Mouse (Mus musculus): Measurements from ENCODE around the gene Stambpl1. TPM values are rescaled to one million over a fixed set of nuclear protein-coding genes. Genes with fewer than 3 reads are reported as not detected.

Stambpl1 gene
- polyA plus RNA-seq, 1 experiment from 2014 or later: 6.5 TPM

DNA sequence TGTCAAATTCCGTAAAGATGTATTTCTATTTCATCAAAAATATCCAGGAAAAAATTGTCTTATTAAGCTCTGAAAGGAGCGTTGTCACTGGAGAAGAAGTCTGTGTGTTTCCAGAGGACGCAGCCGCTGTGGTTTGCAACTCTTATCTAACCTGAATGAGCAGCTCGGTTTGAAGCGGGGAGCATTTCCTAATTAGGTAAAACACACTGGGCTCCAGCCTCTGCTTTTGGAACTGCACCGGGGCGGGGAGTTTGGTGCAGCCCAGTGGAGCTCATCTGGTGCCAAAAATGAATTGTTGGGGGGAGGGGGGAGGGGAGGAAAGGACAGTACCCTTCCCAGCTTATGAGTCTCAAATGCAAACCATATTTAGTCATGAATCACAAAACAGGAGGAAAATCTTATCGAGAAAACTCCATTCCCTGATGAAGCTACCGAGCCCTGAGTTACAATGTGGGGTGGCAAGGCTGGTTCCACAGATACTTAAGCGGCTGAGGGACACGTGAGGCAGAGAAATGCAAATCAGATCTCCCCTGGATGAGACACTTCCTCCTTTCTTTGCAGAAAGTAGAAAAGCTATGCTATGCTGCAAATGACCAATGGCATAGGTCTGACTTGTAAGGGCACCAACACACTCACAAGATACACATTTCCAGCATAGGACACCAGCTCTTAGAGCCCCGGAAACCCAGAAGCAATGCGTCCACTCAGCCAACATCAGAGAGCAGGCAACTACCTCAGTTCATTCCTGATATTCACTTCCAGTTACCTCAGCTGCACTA, 62.3 kb downstream of the Stambpl1 start:
- ATAC-seq (ENCODE audit: insufficient number of reproducible peaks, insufficient read depth, low FRiP score, low read depth): peak; percentile 23; the same call in 1 of the 2 replicates
- Histone ChIP-seq H3K27me3 (ENCODE audit: control insufficient read depth, insufficient read depth, low read length) (peaks cover 8% of the 10 kb centered on the region; the same call in 1 of the 2 replicates), H3K9ac (ENCODE audit: low read length) (peak overlapping the region; percentile 75), H3K4me3 (ENCODE audit: control insufficient read depth in 1 of 2, insufficient read depth in 1 of 2, low read depth in 1 of 2, low read length in 2 of 2) (peak overlapping the region; percentile 49 to 50), H3K36me3 (ENCODE audit: control insufficient read depth, insufficient read depth, low read length) (peaks cover 19% of the 10 kb centered on the region), H3K9me3 (ENCODE audit: control insufficient read depth, low read length) (no peaks in the 10 kb centered on the region), H3K27ac (replicated peaks in 1 of 2; ENCODE audit: control insufficient read depth in 1 of 2, insufficient read depth in 1 of 2, low read depth in 2 of 2, low read length in 2 of 2) (peak overlapping the region; percentile 61 to 83), H3K4me2 (ENCODE audit: low read length) (peak overlapping the region; percentile 70), H3K4me1 (ENCODE audit: control insufficient read depth in 2 of 2, insufficient read depth in 2 of 2, low read length in 2 of 2) (peaks cover 4 to 14% of the 10 kb centered on the region in 2 experiments; a peak in 3 of 4 replicates)
- 10% methylated on average over 14 of the region's 14 CpGs for WGBS

DNA sequence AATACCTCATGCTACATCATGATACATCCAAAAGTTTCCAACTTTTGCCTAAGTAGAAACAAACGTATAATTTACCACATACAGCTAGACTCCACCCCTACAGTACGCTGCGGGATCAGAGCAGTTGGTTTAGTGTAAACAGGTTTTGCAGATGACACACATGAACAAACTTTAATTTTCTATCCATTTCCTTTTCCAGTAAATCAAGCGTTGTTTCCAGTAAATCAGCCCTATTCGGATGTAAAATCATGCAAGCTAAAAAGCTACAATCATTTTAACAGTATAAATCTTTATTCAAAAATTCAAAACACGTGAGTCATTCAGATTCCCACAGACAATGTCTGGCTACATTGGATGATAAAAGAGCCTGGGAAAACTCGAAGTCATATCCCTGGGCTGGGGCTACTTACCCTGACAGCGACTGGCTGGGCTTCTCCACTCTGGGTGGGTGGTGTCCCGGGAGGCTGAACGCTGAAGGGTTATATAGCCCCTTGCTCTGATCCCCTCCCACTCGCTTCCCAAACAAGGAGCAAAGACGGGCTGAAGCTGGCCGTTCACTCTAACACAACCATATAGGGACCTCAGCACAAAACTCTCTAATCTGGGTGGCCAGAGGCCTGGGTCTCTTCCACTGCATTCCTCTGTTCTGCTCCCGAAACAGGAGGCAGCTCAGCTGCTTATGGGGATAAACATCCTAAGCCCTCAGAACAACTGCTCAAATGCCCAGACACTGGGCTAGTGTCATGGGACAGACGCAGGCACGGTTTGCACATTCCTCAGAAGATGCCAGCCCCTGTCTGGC, 63.1 kb downstream of the Stambpl1 start, which contains the start of gene Acta2:
Acta2 (minus strand) TSS at position 711 of the 802 bp plus-strand sequence.
- H3K4me2 ChIP-seq (ENCODE audit: low read length): peak within 1 kb of the TSS; percentile 70
- H3K4me3 ChIP-seq (ENCODE audit: control insufficient read depth in 1 of 2, insufficient read depth in 1 of 2, low read depth in 1 of 2, low read length in 2 of 2): peak within 1 kb of the TSS; percentile 49 to 50
- H3K27ac ChIP-seq (replicated peaks in 1 of 2; ENCODE audit: control insufficient read depth in 1 of 2, insufficient read depth in 1 of 2, low read depth in 2 of 2, low read length in 2 of 2): peak within 1 kb of the TSS; percentile 72 to 83
- H3K9me3 ChIP-seq (ENCODE audit: control insufficient read depth, low read length): no peaks in the 10 kb centered on the region
- 21% methylated on average over 16 of the region's 16 CpGs for WGBS
- peaks cover 4 to 14% of the 10 kb centered on the region in 2 experiments; a peak in 3 of 4 replicates for H3K4me1 ChIP-seq (ENCODE audit: control insufficient read depth in 2 of 2, insufficient read depth in 2 of 2, low read length in 2 of 2)
- ATAC-seq (ENCODE audit: insufficient number of reproducible peaks, insufficient read depth, low FRiP score, low read depth): peak; percentile 70
- peaks cover 9% of the 10 kb centered on the region; the same call in 1 of the 2 replicates for H3K27me3 ChIP-seq (ENCODE audit: control insufficient read depth, insufficient read depth, low read length)
- peaks cover 18% of the 10 kb centered on the region for H3K36me3 ChIP-seq (ENCODE audit: control insufficient read depth, insufficient read depth, low read length)
- H3K9ac ChIP-seq (ENCODE audit: low read length): peak within 1 kb of the TSS; percentile 75

DNA sequence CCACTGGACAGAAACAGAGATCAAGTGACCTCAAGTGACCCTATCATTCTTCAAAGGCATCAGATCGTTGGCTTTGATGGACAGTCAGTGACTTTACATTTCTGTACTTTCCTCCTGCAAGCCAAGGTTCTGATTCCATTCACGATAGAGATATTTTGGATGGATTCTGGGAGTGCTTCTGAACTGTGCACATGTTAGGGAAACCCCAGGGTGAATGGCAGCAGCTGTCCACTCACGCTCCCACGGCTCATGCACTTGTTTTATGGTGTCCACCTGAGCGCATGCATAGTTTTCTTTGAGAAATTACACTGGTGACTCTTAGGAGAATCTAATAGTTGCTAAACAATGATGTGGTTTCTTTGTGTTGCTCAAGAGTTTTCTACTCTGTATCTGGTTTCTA, 64.1 kb downstream of the Stambpl1 start:
- H3K4me2 ChIP-seq (ENCODE audit: low read length): no peak overlapping the region
- WGBS: 72% methylated on average over 5 of the region's 5 CpGs
- peaks cover 11% of the 10 kb centered on the region for H3K36me3 ChIP-seq (ENCODE audit: control insufficient read depth, insufficient read depth, low read length)
- no peak for ATAC-seq (ENCODE audit: insufficient number of reproducible peaks, insufficient read depth, low FRiP score, low read depth)
- peak overlapping the region in 1 of 2 experiments; percentile 83; a peak in 1 of 4 replicates for H3K27ac ChIP-seq (replicated peaks in 1 of 2; ENCODE audit: control insufficient read depth in 1 of 2, insufficient read depth in 1 of 2, low read depth in 2 of 2, low read length in 2 of 2)
- H3K9me3 ChIP-seq (ENCODE audit: control insufficient read depth, low read length): no peaks in the 10 kb centered on the region
- peaks cover 4 to 14% of the 10 kb centered on the region in 2 experiments; a peak in 3 of 4 replicates for H3K4me1 ChIP-seq (ENCODE audit: control insufficient read depth in 2 of 2, insufficient read depth in 2 of 2, low read length in 2 of 2)
- no peak overlapping the region for H3K4me3 ChIP-seq (ENCODE audit: control insufficient read depth in 1 of 2, insufficient read depth in 1 of 2, low read depth in 1 of 2, low read length in 2 of 2)
- H3K9ac ChIP-seq (ENCODE audit: low read length): no peak overlapping the region
- peaks cover 9% of the 10 kb centered on the region; the same call in 1 of the 2 replicates for H3K27me3 ChIP-seq (ENCODE audit: control insufficient read depth, insufficient read depth, low read length)

DNA sequence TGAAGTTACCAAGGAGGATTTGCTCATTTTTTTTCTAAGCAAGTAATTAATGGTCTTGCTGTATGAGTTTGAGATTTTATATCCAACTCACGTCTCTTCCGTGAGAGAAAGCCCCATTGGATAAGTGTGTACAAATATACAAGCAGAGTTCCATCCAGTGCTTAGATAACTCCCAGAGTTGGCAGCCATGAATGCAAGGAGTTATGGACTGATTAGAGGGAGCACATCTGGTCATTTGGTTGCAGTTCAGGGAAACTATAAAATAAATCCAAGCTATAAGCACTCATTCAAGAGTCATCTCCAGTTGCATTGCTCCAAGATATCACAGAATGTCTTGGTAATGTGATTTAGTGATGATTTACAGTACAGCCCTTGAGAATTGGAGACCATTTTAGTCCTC, 64.9 kb downstream of the Stambpl1 start:
- ATAC-seq (ENCODE audit: insufficient number of reproducible peaks, insufficient read depth, low FRiP score, low read depth): no peak
- WGBS: 73% methylated on average over 2 of the region's 2 CpGs
- Histone ChIP-seq H3K9me3 (ENCODE audit: control insufficient read depth, low read length) (no peaks in the 10 kb centered on the region), H3K4me1 (ENCODE audit: control insufficient read depth in 2 of 2, insufficient read depth in 2 of 2, low read length in 2 of 2) (peaks cover 4 to 14% of the 10 kb centered on the region in 2 experiments; a peak in 3 of 4 replicates), H3K4me3 (ENCODE audit: control insufficient read depth in 1 of 2, insufficient read depth in 1 of 2, low read depth in 1 of 2, low read length in 2 of 2) (no peak overlapping the region), H3K4me2 (ENCODE audit: low read length) (no peak overlapping the region), H3K9ac (ENCODE audit: low read length) (no peak overlapping the region), H3K36me3 (ENCODE audit: control insufficient read depth, insufficient read depth, low read length) (peaks cover 3% of the 10 kb centered on the region; the same call in 1 of the 2 replicates), H3K27ac (replicated peaks in 1 of 2; ENCODE audit: control insufficient read depth in 1 of 2, insufficient read depth in 1 of 2, low read depth in 2 of 2, low read length in 2 of 2) (no peak overlapping the region), H3K27me3 (ENCODE audit: control insufficient read depth, insufficient read depth, low read length) (peaks cover 9% of the 10 kb centered on the region; the same call in 1 of the 2 replicates)

DNA sequence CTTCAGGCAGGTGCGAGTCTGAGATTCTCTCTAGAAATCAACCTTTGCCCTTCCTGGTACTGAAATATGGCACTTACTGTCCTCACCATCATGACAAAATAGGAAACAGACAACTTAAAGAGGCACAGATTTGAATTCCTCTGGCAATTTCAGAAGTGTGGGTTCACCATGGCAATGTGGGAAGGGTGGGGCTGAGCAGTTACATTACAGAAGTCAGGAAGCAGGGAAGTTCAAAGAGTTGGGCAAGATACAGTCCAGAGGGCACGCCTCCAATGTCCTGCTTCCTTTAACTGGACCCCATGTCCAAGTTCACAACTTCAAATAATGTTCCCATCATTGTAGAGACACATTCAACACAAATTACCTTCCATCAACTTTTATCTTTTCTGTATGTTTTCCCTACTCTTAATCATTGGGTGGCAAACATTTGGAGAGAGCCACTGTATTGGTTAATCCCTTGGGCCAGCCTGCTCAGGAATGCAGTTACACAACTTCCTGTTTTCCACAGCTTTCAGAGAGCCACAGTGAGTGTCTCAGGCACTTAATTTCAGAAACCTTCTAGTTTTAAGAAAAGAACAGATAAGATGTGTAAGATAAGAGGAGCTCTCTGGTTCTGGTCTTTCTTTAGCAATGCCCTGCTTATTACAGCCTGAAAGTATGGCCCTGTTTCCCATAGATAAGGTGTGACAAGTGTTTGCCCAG, 70.4 kb downstream of the Stambpl1 start:
- H3K27me3 ChIP-seq (ENCODE audit: control insufficient read depth, insufficient read depth, low read length): peaks cover 9% of the 10 kb centered on the region; the same call in 1 of the 2 replicates
- no peak overlapping the region for H3K9ac ChIP-seq (ENCODE audit: low read length)
- WGBS: 81% methylated on average over 2 of the region's 2 CpGs
- no peaks in the 10 kb centered on the region for H3K9me3 ChIP-seq (ENCODE audit: control insufficient read depth, low read length)
- no peak overlapping the region for H3K27ac ChIP-seq (replicated peaks in 1 of 2; ENCODE audit: control insufficient read depth in 1 of 2, insufficient read depth in 1 of 2, low read depth in 2 of 2, low read length in 2 of 2)
- no peak overlapping the region for H3K4me2 ChIP-seq (ENCODE audit: low read length)
- 0 out of 4 replicates have a peak, but pooled peaks cover 2 to 3% of the 10 kb centered on the region in 2 experiments for H3K4me1 ChIP-seq (ENCODE audit: control insufficient read depth in 2 of 2, insufficient read depth in 2 of 2, low read length in 2 of 2)
- H3K4me3 ChIP-seq (ENCODE audit: control insufficient read depth in 1 of 2, insufficient read depth in 1 of 2, low read depth in 1 of 2, low read length in 2 of 2): no peak overlapping the region
- no peaks in the 10 kb centered on the region for H3K36me3 ChIP-seq (ENCODE audit: control insufficient read depth, insufficient read depth, low read length)
- no peak for ATAC-seq (ENCODE audit: insufficient number of reproducible peaks, insufficient read depth, low FRiP score, low read depth)

DNA sequence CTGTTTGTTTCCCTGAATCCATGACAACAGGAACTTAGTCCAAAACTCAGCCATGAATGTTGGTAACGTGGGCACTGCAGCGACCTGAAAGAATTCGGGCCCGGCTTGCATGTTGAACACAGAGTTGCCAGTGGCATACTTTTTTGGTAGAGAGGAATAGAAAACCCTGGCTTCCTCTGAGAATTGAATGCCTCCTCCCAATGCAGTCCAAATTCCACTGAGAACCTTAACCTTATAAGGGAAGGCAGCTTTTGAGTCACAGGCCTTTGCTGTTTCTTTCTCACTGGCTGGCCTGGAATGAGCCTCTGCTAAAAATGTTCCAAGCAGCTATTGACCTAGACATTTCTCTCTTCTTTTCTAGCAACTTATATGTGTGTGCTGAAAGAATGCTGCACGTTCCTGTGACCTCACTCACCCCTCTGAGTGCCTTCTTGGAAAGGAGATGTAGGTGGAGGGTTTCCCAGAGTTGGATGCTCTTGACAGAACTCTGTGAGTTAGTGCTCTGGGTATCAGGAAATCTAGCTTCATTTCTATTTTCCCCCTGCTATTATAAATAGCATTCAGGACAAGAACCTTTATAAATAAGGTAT, 73.7 kb downstream of the Stambpl1 start:
- H3K27ac ChIP-seq (replicated peaks in 1 of 2; ENCODE audit: control insufficient read depth in 1 of 2, insufficient read depth in 1 of 2, low read depth in 2 of 2, low read length in 2 of 2): peak overlapping the region; percentile 11 to 50; a peak in 3 of 4 replicates
- 32% methylated on average over 5 of the region's 5 CpGs for WGBS
- no peaks in the 10 kb centered on the region for H3K9me3 ChIP-seq (ENCODE audit: control insufficient read depth, low read length)
- H3K4me2 ChIP-seq (ENCODE audit: low read length): peak overlapping the region; percentile 1; the same call in 1 of the 2 replicates
- no peak overlapping the region for H3K9ac ChIP-seq (ENCODE audit: low read length)
- H3K4me3 ChIP-seq (ENCODE audit: control insufficient read depth in 1 of 2, insufficient read depth in 1 of 2, low read depth in 1 of 2, low read length in 2 of 2): no peak overlapping the region
- no peaks in the 10 kb centered on the region for H3K27me3 ChIP-seq (ENCODE audit: control insufficient read depth, insufficient read depth, low read length)
- ATAC-seq (ENCODE audit: insufficient number of reproducible peaks, insufficient read depth, low FRiP score, low read depth): no peak
- no peaks in the 10 kb centered on the region for H3K36me3 ChIP-seq (ENCODE audit: control insufficient read depth, insufficient read depth, low read length)
- peaks cover 2 to 6% of the 10 kb centered on the region in 2 experiments; a peak in 2 of 4 replicates for H3K4me1 ChIP-seq (ENCODE audit: control insufficient read depth in 2 of 2, insufficient read depth in 2 of 2, low read length in 2 of 2)
